Mouse (Mus musculus): ENCODE measurements at regions not wholly inside any gene's neighbourhood (a gene's known extent, or its start where the extent isn't known, plus 50 kb on each side); places are given as distances from the start of the nearest gene placed in this dataset.

DNA sequence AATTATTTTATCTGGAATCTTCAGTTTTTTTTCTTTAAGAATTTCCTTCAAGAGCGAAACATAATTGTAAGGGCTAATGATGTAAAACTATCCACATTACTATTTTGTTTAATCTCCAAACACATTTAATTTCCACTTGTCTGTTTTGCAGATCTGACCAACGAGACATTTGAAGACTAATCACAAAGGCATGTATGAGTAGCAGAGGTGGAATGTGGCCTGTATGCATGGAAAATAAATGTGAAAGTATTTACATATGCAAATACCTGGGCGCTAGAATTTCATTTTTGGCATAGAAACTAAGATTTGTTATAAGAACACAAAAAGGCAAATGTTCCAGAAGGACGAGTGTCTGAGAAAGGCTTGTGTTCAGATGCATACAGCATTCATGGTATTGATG, 375.2 kb downstream of the Efnb2 start:
- DNase-seq (ENCODE audit: low read depth, low spot score): no peak

DNA sequence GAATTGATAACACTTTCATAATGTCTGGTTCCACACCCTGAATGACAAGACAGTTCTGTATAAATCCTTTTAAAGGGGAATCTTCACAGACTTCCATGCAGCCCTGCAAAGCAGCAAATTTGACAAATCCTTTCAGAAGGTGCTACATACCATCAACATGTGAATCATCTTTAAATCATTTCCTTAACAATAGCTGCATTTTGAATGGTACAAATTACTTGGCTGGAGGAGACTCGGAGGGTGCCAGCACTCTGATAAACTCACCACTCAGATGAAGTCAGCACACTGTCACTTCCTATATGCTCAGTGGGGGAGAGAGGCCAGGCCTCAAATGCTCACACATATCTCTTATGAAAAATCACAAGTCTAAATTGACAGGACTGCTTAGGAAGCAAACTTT, 386.1 kb downstream of the Efnb2 start:
- DNase-seq (ENCODE audit: low read depth, low spot score): no peak

DNA sequence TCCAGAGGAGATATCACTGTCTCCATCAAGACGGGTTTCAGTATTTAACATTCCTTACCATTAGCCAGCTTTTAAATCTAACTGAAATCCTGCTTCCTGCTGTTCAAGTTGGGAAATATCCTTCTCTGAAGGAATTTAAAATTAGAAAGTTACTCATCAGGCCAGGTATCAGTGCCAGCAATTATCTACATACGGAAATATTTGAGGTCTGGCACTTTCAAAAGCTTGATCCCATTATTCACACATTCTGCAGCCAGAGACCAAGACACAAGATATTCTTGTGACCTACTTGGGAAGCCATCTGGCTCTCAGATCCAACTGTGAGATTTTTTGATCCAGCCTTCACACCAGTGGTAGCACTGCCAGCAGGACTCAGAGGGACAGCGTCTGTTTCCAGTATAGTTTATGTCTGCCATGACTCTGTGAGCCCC, 386.8 kb downstream of the Efnb2 start:
- no peak for DNase-seq (ENCODE audit: low read depth, low spot score)

DNA sequence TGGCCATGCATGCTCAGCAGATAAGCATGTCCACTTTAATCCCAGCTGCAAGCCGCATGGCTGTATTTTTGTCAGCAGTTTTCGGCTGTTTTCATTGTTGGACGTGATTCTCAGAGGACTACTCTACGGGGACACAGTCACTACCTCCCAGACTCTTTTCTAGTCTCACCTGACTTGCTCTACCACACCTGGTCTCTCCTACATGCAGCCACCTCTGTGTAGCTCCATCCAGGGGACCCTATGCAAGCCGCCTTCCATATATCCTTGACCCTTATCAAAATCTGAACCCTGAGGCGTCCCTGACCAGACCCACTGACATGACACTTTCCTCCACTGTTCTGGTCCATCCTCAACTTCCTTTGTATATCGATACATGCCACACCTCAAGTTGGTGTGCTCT, 402.2 kb downstream of the Efnb2 start:
- no peak for DNase-seq (ENCODE audit: low read depth, low spot score)

DNA sequence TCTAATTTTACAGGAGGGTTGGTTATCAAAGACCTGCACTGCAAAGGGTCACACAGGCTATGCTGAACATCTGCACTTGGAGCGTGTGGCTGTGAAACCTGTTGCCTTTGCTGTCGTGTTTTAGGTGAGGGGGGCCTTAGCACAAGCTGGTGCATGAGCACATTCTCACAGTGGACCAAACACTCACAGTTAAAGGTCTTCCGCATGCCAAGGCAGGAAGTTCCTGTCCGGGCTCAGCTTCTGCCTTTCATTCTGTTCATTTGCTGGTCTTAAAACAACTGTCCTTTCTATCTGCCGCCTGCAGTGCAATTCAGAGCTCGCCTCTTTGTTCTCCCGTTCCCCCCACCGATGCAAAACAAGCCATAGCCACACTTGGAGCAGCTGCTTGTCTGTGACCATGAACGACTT, 402.8 kb downstream of the Efnb2 start:
- DNase-seq (ENCODE audit: low read depth, low spot score): peak; percentile 49

DNA sequence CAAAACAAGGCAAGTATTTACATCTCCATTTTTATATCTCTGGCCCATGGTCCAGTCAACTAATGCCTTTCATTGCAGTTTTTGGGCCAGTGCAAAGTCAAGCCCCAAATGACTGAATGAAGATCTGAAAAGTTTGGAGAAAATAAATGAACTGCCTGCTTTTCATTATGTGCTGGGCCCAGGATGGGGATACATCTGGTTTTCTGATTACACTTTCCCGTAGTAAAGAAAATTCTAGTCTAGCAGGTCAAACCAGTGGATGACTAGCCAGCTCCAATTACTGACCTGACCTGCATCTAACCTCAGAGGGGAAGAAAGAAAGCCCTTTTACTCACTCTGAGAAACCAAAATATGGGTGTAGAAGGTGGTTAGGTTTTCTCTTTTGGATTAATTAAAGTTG, 404.7 kb downstream of the Efnb2 start:
- DNase-seq (ENCODE audit: low read depth, low spot score): no peak

DNA sequence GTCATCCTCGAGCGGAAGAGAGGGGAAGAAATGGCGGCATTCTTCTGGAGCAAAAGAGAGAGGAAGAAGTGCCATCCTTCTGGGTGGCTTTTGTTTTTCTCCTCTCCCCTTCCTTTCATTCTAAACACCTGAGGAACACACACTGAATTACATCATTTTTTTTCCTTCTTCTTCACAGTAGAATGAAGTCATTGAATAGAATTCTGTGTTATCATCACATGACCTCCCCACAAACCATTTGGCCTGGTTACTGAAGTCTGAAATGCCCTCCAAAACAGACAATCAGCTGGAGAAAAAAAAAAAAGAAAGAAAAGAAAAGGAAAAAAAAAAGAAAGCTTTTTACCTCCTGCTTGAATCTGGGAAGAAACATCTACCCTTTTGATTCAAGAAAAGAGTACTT, 406.6 kb downstream of the Efnb2 start:
- DNase-seq (ENCODE audit: low read depth, low spot score): no peak

DNA sequence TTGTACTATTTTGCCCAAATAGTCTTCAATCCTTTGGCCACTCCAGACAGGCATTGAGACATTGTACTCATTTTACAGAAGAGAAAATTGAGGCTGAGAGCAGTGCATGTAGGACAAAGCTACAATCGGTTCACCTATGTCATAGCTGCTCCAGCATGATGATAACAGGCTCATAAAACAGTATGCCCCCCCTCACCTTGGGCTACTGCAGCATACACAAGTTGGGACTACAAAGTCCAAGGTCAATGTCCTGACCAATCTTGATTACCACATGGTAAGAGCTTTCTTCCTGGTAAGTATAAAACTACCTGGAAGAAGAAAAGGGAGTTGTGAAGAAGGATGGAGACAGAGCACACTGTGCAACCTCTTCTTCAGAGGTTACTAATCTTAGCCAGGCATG, 416.4 kb downstream of the Efnb2 start:
- no peak for DNase-seq (ENCODE audit: low read depth, low spot score)

DNA sequence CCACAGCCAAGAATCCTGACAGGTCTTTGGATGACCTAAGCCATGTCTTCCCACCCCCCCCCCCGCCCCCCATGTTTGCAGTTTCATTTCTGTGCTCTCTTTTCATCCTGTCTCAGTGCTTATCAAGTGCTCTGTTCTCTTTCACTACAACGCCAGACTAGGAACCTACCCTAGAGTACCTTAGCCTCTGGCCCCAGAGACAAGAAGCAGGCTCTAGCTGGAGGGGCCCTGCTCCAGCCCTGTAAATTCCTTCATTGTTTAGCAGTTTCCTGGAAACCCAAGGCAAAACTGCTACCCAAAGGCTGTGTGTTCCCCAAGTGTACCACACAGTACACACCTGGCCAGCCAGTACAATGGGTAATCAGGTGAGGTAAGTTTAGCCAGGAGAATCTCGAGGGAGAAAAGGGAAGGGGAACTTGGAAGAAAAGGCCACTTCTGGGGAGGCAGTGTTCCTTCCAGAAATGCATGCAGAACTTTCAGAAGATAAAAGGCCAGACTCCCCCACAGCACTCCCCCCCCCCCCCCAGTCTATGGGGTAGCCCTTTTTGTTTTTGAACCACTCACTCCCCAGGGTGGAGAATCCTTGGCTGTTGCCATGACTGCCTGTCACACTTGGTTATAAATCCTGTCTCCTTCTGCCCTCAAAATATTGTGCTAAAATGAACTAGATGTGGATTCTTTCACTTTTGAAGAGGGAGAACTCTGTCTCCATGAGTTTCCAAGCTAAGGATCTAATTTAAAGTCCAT, 419.1 kb downstream of the Efnb2 start:
- no peak for DNase-seq (ENCODE audit: low read depth, low spot score)

DNA sequence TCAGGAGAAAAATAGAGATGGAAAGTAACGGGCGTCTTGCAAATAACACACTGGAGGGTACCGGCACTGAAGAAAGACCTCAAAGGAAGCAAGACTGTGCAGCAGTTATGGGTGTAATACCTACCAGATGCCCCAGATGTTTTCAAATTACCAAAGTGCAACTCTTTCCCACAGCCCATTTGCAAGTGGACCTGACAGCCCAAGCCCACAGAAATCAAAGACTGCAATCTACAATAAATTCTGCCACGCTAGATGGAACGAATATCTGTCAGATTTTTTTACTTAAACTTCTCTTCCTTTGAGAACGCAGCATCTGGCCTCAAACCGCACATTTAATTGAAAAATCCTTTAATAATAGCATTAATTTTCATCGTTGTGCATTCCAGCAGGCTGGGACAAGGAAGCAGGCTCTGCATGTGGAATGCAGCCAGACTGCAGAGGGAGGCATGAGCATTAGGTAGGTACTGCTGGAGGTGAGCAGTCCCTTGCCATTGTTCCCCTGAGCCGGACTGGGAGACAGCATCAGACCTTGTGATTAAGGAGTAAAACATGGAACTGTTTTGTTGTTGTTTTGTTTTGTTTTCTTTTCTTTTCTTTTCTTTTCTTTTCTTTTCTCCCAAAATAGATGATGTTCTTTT, 419.9 kb downstream of the Efnb2 start:
- DNase-seq (ENCODE audit: low read depth, low spot score): no peak

DNA sequence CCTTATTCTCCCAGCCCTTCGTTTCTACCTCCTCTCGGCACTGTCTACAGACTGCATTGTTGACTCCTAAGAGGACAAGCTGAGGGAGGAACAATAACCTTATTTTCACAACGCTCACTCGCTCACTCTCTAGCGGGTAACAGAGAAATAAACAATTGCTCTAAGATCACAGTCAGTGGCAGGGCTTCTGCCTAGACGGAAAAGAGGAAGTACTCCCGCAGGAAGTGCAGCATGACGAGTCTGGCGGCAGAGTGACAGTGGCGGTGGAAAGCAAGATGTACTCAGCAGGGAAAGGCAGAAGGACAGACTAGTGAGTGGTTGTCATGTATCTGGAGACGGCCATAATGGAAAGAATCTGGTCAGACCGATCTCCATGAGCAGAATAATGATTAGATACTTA, 421.6 kb downstream of the Efnb2 start:
- DNase-seq (ENCODE audit: low read depth, low spot score): no peak

DNA sequence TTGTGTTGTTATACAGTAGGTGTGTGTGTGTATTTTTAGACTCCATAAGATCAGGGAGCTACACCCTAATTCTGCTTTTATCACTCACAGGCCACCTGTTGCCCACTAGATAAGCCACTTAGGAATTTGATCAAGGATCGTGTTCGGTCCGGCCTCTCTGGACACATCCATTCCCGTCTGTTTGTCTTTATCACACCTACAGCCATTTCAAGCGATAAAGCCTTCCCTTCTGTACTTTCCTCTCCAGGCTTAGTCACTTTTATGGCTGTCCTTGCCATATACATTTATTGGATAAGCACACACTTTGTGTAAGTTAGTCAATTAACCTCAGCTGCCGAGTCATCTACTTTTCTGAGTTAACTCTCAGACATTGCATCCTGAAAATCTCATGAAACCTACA, 423.0 kb downstream of the Efnb2 start:
- DNase-seq (ENCODE audit: low read depth, low spot score): no peak

DNA sequence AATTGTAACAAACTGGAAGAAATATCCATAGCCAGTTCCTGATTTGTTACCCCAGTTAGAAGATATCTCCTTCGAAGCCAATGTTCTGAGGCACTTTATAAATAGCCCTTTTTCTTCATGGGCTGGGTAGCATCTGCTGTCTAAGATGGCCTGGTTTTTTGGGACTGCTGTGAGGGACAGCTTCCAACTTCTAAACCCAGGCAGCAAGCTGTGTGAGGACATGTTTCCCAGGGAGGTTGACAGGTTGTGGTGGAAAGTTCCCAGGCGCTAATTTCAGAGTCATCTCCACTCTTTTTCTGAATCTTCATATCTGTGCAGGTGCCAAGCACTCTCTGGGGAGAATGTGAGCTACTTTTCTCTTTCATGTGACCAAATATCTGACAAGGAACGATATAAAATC, 427.4 kb downstream of the Efnb2 start:
- DNase-seq (ENCODE audit: low read depth, low spot score): no peak

DNA sequence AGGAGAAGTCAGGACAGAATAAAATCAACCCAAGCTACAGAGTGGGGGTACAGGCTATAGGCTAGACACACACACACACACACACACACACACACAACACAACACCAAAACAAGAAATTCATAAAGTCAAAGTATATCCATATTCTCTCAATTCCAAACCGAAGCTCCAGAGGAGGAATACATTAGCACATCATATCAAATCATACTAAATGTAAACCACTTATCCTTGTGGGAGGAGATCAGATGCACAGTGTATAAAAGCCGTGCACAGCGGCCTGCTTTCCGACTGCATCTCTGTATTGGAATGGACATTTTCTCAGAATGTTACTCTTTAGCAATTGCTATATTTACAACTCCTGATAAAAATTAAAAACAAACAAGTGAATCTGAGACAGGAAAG, 427.9 kb downstream of the Efnb2 start:
- DNase-seq (ENCODE audit: low read depth, low spot score): no peak

DNA sequence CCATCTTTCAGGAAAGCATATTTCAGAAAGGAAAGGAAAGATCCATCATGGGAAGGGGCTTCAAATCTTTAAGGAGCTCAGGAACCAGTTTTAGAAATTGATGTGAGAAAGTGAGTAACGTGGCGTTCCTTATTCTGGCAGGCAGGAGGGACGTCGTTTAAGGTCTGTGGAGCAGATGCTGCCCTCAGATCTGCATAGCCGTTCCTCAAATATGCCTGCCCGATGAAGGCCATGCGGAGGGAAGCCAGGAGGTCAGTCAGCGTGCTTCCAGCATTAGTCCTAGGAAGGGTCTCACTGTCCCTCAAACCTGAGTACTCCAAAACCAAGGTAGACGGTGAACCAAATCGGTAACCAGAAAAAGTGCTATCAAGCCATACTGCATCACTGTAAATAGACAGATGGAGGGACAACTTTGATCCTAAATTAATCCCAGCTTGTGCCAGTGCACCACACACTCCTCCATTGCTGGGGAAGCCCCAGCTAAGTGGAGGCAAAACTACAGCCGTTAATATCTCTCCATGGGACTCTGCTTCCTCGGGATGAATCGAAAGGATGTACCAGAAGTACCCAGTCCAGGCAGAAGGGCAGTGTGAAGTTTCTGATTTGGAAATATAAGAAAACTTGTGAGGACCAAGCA, 428.9 kb downstream of the Efnb2 start:
- DNase-seq (ENCODE audit: low read depth, low spot score): no peak

DNA sequence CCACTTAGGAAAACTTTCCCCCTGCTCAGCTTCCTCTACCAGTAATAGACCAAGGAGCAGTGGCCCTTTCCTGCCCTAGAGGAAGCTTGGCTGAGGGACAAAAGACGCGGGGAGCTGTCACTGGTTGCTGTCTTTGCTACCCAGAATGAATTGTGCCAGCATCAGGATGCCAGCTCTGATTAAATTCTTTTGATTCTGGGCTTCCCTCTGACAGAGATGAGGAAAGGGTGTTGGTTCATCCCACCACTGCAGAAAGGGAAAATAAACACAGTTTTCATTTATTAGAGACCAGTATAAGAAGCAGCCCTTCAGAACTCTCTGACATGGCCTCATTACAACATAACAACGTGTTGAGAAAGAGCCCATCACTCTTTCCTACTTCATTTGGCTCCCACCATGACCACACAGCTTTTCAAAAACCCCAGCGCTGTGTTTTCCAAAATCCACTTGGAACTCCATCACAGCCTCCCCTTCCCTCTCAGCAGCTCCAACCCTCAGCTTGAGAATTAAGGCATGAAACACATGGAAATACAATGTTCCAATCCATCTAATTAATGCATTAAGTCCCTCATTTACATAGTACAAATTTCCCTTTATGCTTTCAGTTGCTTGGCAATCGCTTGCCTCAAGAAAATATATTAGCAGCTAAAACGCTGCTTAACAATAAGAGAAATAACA, 429.6 kb downstream of the Efnb2 start:
- DNase-seq (ENCODE audit: low read depth, low spot score): no peak

DNA sequence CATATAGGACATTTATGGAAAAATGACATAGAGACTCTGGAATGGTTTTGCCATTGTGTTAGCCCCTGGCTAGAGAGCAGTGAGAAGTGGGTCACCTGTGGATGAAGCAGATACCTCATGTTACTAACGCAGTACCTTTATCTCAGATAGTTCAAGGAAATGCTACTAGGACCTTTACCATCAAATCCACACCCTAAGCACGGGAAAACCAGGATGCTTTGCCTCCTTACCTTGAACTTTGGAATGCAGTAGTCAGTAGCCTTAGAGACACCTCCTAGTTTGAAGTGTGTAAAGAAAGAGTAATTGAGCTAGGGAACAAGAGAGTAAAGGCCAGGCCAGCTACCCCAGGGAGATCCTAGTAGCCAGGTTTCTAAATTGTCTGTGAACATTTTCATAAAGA, 435.0 kb downstream of the Efnb2 start:
- DNase-seq (ENCODE audit: low read depth, low spot score): no peak

DNA sequence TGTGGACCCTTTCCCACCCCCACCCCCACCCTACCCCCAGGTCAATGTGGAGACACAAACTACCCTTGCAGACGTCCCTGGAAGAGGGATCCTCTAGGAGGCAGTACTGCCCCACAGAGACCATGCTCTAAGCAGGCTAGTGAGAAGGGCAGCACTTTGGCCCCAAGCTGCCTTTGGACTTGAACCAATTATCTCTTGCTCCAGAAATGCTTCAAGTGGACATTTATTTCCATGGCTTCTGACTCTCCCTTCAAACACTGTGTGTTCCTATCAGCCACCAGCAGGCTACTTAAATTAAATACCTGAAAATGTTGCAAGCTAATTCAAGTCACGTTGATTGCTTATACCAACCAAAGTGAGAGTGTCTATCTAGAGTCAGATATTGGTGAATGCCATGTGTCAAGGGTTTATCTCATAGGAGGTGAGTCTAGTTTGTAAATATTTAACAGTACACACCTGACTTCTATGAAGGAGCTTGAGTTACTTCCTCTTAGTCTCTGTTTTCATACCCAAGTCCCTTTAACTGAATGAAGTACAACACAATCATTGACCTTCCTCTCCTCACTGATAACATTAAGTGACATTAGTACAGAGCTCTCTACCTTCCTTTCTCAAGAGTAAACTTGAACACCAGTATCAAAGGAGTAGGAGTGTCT, 435.7 kb downstream of the Efnb2 start:
- DNase-seq (ENCODE audit: low read depth, low spot score): no peak

DNA sequence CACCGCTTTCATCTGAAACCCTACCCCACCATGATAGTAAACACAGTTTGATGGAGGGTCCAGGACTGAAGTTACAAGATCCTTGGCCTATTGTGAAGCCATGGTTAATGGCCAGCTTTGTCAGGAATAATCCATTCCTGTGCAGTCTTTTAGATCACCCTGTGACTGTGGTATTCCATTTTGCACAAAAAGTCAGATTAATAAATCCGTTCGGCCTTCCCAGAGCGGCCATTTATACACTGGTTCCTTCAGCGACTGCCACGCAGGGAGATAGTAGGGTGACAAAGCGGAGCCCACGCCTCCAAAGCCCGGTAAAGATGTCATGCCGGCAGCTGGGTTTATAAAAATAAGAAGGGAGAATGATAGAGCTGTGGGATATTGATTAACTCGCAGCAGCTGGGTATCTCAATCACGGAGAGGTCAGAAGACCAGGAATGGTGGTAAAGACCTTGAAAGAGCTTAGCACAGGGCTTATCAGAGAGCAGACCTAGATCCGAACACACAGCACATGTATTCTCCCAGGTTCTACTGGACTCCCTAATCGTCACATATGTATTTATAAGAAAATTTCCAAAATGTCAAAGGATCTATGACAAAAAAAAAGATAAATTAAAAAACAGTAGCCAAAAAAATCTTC, 440.5 kb downstream of the Efnb2 start:
- DNase-seq (ENCODE audit: low read depth, low spot score): peak; percentile 67

DNA sequence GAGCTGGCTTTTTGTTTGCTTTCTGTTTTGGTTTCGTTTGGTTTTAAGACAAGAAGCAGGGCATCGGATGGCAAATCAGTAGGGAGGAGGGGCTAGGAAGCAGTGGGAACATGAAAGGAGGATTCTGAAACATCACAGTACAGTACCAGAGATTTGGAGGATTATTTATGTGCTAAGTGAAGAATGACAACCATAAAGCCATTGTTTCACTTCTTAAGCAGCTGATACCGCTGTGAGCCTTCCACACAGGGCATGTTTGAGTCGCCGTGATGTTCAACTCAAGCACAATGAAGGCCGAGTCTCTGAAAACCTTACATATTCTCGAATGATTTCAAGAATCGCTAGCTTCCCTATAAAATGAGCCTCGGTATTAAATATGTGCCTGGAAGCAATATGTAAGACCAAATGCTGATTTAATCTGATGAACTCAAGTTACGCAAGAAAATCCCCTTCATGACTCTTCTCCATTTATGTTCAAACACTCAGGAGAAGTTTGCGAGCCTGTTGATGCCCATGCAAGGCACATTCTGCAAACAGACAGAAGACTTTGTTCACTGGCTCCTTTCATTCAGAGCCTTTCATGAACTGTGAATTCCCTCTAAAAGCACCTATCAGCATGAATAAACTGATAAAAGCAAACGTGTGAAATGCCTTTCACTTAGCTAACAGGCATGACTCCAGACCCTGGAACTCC, 441.2 kb downstream of the Efnb2 start:
- no peak for DNase-seq (ENCODE audit: low read depth, low spot score)

DNA sequence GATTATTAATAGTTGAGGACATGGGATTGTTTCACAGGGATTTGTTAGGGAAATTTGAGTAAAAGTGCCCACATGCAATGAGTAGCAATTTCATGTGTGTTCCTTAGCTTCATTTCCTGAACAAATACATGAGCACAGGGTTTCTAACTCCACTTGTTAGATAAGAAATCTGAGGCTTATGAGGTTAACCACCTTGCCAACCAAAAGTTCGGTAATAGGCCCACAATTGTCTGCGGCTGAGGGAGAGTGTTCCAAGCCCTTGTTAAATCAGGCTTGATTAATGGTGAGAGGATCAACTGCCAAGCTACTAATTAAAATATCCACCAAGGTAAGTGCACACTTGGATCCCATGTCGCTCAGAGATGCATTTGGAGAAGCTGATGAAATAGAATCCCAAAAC, 468.0 kb downstream of the Efnb2 start:
- no peak for DNase-seq (ENCODE audit: low read depth, low spot score)
